Mouse (Mus musculus): ENCODE measurements at regions not wholly inside any gene's neighbourhood (a gene's known extent, or its start where the extent isn't known, plus 50 kb on each side); places are given as distances from the start of the nearest gene placed in this dataset.

DNA sequence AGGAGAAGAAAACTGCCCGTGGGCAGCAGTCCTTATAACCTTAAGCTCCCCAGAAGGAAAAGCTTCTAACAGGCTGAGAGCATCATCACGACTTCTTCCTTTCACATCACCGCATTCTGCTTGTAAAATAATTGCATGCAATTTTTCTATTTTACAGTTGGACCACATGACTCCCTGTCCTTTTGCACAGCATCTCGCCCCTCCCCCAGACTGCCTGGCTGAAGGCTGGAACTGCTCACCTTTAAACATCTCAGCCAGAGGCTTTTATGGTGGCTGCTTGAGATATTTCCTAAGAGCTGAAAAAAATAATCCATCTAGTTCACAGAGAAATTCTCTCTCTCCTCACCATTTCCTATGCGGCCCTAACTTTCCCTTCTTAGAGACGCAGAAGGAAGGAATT is 164.4 kb upstream of the Itga1 start:
- no peak for DNase-seq (ENCODE audit: low spot score in 2 of 2)

DNA sequence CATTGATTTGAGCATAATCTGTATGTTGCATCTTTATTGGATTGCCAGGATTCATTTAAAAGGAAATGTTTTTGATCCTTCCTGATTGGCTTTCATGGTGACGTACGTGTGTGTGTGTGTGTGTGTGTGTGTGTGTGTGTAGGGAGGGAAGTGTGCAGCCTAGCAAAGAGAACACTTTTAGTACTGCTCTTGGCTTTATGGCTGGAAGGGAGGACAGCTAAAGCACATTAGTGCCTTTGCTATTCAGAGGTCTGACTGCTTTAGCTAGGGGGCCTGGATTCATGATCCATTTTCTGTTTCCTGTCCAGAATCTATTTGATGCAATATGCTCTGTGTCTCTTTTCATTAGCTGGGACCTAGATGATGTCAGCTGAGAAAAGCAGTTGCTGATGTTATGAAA is 155.6 kb upstream of the Itga1 start:
- no peak for DNase-seq (ENCODE audit: low spot score in 2 of 2)

DNA sequence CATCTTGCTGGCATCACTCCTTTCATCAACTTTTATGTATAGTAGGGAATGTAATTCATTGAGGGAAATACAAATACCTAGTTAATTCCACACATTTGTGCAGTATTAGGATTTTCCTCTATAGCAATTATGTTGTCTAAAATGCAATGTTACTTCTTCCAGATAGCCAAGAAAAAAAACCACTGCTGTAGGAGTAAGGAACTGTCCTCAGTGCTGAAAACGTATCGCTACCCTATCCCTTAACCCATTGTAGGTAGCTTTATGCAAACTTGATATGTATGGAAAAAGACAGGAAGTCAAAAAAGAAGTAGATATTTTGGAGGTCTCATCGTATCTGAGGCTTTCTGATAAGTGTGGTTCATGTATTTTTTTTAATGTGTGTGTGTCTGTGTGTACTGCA is 150.8 kb upstream of the Itga1 start:
- DNase-seq (ENCODE audit: low spot score in 2 of 2) = no peak

DNA sequence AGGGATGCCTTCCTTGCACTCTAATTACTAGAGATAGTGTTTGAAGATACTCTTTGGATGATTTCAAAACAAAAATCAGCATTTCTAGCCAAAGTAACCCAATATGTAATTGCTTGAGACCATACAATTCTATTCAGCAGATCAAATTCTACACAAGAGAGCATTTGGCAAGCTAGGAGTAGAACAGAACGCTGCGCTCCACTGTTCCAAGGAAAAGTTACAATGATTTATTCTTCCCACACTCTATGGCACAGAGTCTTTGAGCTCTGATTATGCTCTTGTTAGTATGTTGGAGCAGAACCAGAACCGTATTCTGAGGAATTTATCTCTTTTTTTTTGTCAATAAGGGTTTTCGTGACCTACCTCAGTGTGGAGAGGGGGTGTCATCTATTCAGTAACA is 130.2 kb upstream of the Itga1 start:
- no peak for DNase-seq (ENCODE audit: low spot score in 2 of 2)

DNA sequence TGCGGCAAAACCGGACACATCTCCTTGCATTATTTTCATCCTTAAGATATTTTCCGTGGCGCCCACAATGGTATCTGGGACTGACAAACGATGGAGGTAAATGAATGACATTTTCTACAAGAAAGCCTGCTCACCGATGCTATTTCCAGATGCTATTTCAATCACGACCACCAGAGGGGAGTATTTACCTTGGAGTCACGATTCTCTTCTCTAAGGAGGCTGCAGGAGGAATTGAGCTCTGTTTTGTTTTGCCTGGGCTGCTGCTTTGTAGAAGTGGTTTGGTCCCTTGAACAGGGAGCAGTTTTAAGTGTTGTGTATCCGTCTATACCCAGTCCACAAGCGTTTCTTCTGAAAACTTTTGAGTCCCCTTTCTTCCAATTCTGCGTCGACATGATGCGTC is 128.7 kb upstream of the Itga1 start:
- peak in 1 of 2 experiments; percentile 13 for DNase-seq (ENCODE audit: low spot score in 2 of 2)

DNA sequence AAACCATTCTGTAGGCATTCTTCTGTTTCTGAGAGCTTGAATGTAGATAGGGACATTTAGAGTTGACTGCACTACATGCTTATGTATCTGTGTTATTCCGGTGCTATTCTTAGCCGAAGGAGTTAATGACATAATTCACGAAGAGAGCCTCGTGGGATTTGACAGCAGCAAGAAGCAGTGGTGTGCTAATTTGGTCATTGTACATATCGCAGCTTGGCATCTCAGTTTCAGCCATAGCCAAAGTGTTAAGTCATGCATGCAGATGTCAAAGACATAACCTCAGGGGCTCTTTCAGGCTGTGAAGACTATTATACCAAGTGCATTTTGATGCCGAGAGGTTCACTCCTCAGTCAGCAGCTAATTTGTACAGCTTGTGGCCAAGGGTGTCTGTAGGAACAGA is 125.1 kb upstream of the Itga1 start:
- DNase-seq (ENCODE audit: low spot score in 2 of 2) = no peak

DNA sequence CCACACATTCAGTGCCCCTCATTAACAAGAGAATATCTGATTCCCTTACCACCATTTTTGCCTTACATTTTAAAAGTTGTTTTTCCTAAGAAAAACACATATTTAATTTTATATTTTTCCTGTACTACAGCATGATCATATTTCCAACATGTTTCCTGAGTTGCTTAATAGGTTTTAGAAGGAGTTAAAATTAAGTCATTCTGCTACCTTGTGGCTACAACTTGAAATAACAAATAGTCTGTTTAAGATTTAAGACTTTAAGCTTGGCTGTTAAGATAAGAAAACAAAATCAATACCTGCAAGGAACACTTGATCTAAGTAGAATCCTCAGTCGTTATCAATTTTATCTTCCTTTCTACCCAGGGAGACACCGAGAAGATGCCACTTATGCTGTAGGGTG is 117.9 kb upstream of the Itga1 start:
- DNase-seq (ENCODE audit: low spot score in 2 of 2) = no peak

DNA sequence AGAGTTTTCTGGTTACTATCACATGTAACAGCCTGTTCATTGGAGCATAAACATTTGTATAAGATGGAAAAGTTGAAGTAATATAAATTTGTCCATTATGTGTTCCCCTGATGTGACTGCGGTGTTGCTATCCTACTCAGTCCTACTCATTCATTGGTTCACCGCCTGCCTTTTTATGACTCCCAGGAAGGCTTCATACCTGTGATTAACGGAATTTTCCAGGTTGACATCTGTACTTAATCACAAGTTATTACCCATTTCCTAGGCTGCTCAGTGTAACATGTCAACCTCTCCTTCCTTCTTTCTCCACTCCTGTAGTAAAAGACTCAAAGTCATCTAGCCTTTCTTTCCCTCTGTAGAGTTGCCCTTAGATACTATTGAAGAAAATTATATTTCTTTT is 109.5 kb upstream of the Itga1 start:
- DNase-seq (ENCODE audit: low spot score in 2 of 2) = no peak

DNA sequence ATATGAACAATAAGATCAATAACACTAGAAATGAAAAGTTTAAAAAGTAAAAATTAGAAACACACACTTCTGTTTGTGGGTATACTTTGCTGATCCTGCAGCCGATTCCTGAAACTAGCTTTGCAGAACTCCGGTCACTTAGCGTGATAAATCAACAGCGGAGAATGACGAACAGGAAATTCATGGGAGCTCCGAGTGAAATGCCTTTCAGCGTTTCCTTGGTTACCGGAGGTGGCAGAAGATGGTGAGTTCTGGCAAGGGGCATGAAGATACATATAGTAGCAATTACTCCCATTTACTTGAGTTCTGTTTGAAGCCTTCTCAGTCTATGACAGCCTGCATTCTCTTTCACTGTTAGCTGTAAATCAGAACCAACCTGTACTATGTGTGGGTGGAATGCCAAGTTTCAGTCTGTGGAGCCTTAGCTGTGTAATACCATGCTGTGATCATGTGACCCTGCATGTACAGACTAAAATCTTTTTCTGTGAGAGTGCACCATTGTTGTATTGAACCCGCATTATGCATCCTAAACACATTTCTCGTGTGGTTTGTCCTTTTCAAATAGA is 109.0 kb upstream of the Itga1 start:
- DNase-seq (ENCODE audit: low spot score in 2 of 2) = no peak

DNA sequence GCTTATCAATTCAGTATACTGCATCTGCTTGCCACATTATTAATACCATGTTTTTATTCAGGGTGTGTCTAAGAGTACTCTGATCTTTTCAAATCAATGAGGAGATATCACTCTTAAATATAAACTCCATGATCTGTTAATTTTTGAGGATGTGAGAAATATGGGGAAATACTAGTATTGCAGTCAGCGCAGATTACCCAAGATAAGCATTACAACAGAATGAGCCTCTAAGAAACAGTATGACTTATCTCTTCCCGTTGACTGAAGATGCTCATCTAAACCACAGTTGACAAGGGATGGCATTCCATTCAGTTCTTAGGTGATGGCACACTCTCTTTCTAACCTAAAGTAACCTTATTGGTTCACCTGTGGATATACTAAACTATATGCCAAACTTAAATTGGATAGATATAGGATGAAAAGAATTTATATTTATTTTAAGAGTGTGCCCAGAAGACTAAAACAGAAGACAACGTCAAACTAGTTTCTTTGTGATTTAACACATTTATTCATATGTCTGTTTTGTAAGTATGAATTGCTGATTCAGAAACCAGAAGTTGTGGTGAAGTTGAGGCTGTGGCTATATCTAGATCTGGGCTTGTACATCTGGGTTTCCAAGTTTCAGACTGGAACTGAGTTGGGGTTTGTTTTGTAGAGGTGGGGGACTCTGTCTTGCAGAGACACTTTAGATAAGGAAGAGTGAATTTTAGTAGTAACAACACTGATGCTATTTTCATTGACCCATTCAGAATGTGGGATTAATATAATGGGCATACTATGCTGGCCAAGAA is 107.8 kb upstream of the Itga1 start:
- no peak for DNase-seq (ENCODE audit: low spot score in 2 of 2)

DNA sequence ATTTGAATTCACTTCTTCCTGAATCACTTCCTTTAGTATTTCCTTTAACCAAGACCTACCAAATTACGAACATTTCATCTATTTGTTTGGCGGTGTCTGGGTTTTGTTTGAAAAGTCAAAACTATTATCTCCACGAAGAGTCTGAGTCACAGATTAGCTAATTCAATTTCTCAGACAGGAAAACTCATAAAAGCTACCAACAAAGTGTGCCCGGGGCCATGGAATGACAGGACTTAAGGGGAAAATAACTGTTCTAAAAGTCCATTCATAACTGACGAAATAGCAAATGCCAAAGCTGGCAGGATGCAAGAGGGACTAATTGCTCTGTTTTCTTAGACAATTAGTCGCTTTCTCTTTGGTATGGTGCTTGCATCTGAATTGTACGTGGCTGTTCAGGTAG is 105.0 kb upstream of the Itga1 start:
- no peak for DNase-seq (ENCODE audit: low spot score in 2 of 2)

DNA sequence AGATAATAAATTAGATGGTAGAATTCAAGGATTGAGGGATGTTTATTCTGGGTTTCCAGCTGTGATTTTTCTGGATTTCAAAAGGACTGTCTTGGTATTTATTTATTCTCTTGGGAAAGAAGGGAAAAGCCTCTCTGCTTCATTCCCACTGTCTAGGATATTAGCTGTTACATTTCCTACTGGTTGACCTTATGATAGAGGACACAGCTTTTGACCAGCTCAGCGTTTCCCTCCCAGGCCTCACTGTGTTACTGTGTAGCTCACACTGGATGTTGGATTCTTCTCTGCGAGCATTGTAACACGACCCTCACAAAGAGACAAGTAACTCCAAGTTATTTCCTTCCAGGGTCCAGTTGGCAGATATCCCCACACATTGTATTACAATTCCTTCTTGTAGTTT is 97.4 kb upstream of the Itga1 start:
- no peak for DNase-seq (ENCODE audit: low spot score in 2 of 2)

DNA sequence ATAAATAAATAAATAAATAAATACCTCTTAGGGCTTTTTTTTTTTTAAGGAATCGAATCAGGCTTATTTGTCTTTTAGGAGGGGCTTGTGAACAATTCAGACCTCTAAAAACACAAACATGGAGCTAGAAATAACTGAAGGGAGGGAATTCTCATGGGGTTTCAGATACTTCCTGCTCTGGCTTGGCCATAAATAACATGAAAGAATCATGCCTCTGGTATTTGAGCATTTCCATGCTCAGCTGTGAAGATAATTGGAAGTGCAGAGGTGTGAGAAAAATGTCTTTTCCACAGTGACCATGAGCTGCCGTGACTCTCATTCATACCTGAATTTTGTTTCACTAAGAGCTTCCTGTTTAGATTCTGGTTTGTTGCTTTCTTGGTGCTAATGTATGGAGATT is 86.3 kb upstream of the Itga1 start:
- DNase-seq (ENCODE audit: low spot score in 2 of 2) = no peak

DNA sequence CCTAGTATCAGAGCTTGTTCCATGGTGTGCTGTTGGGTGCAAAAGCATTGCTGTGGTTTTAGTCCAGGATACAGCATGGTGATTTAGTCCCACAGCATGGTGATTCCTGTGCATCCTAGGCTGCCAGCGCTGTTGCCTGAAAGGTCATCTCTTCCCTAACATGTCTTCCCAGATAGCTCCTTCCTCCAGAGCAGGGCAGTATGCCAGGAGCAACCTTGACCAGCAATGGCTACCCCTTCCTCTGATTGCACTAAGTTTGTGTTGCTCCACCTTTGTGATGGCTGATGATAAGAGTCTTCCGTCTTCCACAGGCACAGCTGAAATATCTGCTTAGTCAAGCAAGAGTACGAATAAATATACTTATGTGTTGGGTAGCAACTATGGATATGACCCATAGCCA is 85.6 kb upstream of the Itga1 start:
- no peak for DNase-seq (ENCODE audit: low spot score in 2 of 2)

DNA sequence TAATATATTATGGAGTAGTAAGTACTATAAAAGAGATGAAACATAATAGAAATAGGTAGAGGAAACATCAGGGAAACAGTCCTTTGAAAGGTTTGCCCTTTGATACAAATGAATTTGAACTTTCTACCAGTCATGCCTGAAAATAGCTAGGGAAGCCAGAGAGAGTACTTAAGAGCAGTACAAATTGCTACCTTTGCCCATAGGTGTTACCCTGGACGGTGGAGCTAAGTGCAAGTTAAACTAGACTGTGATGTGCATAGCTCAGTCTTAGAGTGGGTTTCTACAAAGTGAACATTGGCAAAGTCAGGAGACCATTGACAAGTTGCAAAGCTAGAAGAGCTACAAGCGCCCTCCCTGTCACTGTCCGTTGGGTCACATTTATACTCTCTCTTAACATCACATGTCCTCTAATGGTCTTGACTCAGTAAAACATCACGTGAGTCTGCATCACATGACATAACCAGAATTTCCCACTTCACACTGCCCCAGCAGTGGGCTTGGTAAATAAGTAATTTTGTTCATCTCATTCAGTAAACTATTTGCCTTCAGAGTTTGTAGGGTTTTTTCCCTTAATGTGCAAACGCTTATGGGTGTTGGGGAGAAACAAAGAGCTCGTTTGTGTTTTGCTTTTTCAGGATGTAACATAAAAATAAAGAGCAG is 80.6 kb upstream of the Itga1 start:
- no peak for DNase-seq (ENCODE audit: low spot score in 2 of 2)

DNA sequence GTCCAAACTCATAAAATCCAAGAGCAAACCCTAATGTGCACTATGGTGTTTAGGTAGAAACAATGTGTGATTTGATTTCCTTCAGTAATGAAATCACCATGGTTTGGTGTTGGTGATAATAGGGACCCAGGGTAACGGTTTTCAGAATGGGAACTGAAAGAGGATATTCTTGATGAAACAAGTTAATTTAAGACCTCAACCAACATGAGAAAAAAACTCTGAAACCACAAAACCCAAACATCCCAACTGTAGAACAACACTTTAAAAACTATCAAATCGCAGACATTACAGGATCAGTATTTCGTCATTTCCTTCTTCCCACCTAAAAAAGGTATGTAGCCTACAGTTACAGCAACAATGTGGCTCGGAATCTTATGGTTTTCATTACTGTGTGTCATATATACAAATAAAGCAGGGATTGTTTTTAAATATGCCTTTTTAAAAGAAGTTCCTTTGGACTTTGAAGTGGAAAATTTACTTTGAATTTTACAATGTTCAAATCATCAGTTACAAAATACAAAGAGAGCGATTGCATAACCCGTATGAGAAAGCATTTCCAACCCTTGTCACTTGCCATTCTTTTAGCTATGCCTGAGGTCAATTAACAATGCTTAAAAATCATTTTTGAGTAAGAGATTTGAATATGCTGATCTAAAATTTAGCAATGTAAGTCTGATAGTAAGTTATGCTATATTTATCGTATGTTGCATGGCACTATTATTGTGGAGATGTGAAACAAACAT is 76.6 kb upstream of the Itga1 start:
- DNase-seq (ENCODE audit: low spot score in 2 of 2) = no peak

DNA sequence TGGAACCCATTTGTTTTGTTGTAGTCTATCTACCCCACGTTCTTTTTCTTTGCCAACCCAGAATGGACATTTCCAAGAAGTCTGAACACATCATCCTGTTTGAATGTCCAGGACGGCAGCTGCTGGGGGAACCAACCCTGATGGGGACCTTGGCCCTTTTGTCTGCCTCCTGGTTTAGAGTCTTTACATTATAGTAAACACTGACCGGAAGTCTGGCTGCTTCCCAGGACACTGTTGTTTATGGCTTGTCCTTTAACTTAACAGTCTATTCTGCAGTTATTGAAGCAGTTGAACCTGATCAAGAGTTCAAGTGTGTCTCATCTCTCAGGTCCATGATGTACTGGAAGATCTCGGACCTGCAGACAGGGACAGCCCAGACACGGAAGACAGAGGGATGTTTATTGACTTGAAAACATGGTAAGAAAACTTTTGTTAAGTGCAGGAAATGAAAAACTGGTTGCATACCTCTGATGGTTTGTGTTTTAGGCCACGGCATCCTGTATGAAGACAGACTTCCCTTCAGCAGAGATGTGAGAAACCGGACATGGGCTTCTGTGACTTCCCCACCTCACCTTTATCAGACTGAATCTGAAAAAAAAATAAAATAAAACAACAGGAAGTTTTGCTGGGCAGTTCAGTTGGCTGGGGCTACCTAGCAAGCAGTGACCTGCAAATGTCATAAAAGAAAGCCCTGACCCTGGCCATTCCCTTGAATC is 69.7 kb upstream of the Itga1 start:
- DNase-seq (ENCODE audit: low spot score in 2 of 2) = no peak

DNA sequence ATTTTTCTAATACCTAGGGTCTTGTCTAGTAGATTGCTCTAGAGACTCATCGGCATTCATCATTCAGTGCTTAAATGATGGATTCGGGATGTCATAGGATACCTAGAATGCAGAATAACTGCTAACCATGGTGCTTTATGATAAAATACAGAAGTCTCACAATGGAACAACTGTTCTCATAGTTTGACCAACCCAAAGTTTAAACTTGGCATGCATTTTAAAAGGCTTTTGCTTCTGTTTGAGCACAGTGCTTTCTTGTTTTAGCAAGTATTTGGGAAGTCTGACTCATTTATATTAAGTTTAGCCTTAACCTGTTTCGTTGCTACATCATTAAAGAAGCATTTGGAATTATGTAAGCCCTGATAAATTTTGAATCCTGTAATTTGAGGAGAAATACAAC is 64.2 kb upstream of the Itga1 start:
- DNase-seq (ENCODE audit: low spot score in 2 of 2) = no peak

DNA sequence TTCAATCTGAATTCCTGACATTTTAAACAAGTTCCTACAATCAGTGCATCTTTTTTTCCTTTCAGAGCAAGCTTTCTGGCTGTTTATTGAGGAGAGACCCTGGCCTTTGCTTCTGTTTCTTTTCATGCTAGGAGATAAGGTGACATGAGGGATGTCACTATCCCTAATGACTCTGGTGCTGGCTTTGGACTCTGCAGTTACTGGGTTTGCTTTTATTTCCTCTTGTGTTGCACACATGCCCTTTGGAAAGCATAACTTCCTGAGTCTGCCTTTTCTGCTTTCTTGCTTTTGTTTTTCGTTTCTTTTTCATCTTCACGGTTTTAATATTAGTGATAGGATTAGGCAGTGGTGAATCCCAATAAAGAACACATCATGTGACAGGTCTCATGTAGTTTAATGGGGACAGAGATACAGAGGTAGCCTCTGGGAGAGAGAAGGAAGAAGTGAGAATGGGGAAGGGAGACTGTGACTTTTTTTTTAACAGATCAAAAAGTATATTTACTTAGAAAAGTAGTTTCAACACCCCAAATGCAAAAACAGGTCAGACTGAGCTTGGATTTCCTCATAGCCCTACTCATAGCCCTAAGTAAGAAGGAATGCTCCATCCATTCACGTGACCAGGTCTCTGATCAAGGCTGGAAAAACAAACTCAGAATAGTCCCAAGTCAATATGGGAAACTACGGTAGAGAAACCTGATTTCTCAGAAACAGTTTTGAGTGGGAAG is 61.1 kb upstream of the Itga1 start:
- DNase-seq (ENCODE audit: low spot score in 2 of 2) = no peak

DNA sequence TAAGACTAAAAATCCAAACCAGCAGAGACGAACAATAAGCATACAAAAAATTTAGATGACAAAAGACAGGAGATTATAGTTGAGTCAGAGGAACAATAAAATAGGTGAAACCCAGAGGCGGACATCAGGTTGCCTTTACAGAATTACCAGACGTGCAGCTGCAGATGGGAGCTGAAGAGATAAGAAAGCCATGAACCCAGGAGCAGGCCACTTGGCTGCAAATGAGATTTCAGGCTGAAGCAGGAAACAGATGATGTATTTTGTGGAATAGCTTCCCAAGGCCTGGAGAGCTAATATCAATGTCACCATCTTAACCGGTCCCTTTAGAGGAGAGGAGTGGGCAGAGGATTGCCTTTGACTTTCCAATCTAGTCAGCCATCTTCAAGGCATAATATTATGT is 57.6 kb upstream of the Itga1 start:
- no peak for DNase-seq (ENCODE audit: low spot score in 2 of 2)

All from spleen, postnatal 14 days (tissue).